Mouse (Mus musculus): ENCODE results near the gene Gse1. TPM values are rescaled to one million over a fixed set of nuclear protein-coding genes. Genes with fewer than 3 reads are reported as not detected.

Gene Gse1
- polyA plus RNA-seq, 1 experiment = 17.1 TPM

DNA sequence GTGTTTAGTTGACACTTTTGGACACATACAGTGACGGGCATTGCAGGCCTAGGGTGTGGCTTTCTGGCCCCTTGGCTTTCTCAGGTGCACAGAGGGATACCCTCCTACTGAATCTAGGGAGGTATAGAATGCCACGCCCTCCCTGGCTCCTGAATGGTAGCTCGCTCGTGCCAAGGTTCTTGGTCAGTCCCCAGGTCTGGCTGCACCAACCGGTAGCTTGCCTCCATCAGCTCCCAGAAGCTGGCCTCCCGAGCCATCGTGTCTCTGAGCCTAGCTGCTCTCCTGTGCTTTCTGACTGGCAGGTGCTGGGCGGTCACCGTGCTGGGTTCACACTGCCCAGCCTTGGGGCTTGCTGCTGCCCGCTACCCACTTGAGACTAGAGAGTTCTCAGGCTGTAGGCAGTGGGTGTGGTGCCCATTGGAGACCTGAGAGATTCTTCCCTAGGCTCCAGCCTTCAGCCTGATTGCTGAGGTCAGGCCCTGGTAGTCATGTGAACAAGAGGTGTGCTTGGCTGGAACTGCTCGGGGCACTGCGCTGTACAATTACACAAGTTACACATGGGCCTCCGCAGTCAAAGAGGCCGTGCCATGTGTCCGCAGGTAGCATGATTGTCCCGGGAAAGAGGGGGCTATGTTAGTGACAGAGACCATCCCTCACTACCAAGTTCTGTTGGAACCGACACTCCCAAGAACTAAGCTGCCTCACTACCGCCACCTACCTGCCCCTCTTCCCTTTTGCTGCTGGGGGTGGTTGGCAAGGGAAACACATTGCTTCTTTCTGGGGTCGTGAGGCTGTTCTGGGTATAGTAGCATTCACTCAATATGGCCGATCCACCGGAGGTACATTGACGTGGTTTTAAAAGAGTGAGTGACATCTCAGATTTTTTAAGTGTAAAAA lies 333.5 kb downstream of the Gse1 start:
- Histone ChIP-seq H3K27me3 (ENCODE audit: control insufficient read depth) (no peaks in the 10 kb centered on the region), H3K4me3 (replicated peaks) (no peak overlapping the region), H3K4me1 (ENCODE audit: control insufficient read depth) (peaks cover 60% of the 10 kb centered on the region), H3K9me3 (ENCODE audit: control insufficient read depth, low read length) (no peaks in the 10 kb centered on the region), H3K36me3 (ENCODE audit: control insufficient read depth) (peaks cover 100% of the 10 kb centered on the region)
- TF ChIP-seq TAL1 (IDR thresholded peaks at IDR 0.05; ENCODE audit: low read length) = no peak
- TF ChIP-seq GATA1 (IDR thresholded peaks at IDR 0.05; ENCODE audit: low read length) = no peak

- Histone ChIP-seq H3K4me1 (ENCODE audit: control insufficient read depth) (peaks cover 50% of the 10 kb centered on the region), H3K4me3 (replicated peaks) (no peak overlapping the region), H3K36me3 (ENCODE audit: control insufficient read depth) (peaks cover 100% of the 10 kb centered on the region), H3K27me3 (ENCODE audit: control insufficient read depth) (no peaks in the 10 kb centered on the region), H3K9me3 (ENCODE audit: control insufficient read depth, low read length) (peaks cover 5% of the 10 kb centered on the region; the same call in 1 of the 2 replicates)
- TF ChIP-seq GATA1 (IDR thresholded peaks at IDR 0.05; ENCODE audit: low read length) = no peak
- no peak for TF ChIP-seq TAL1 (IDR thresholded peaks at IDR 0.05; ENCODE audit: low read length)
Measured at GRCm38 (mm10) chr8:120562680-120563347, 334.6 kb downstream of the Gse1 start.

DNA sequence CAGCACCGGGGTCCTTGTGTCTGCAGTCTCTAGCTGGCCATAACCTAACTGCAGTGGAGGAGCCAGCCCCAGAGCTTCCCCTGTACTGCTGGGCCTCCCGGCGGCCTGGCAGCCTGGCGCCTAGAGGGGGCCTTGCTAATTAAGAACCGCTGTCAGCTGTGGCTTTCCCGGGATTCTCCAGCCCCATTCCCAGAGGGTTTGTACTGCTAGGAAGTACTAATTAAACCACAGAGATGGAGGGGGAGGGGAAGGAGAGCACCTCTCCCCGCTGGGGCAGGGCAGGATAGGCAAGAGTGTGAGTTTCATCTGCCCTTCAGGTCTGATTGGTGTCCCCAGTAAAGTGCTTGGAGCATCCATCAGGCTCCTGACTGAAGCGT lies 335.1 kb downstream of the Gse1 start:
- Histone ChIP-seq H3K4me3 (replicated peaks) (no peak overlapping the region), H3K27me3 (ENCODE audit: control insufficient read depth) (no peaks in the 10 kb centered on the region), H3K4me1 (ENCODE audit: control insufficient read depth) (peaks cover 49% of the 10 kb centered on the region), H3K36me3 (ENCODE audit: control insufficient read depth) (peaks cover 100% of the 10 kb centered on the region), H3K9me3 (ENCODE audit: control insufficient read depth, low read length) (peaks cover 9% of the 10 kb centered on the region; the same call in 1 of the 2 replicates)
- TF ChIP-seq TAL1 (IDR thresholded peaks at IDR 0.05; ENCODE audit: low read length) = no peak
- no peak for TF ChIP-seq GATA1 (IDR thresholded peaks at IDR 0.05; ENCODE audit: low read length)

GRCm38 (mm10) chr8:120563851-120564837 lies 335.9 kb downstream of the Gse1 start:
- no peaks in the 10 kb centered on the region for H3K27me3 ChIP-seq (ENCODE audit: control insufficient read depth)
- peaks cover 100% of the 10 kb centered on the region for H3K36me3 ChIP-seq (ENCODE audit: control insufficient read depth)
- no peak overlapping the region for H3K4me3 ChIP-seq (replicated peaks)
- TF ChIP-seq TAL1 (IDR thresholded peaks at IDR 0.05; ENCODE audit: low read length) (no peak), GATA1 (IDR thresholded peaks at IDR 0.05; ENCODE audit: low read length) (no peak)
- peaks cover 10% of the 10 kb centered on the region; the same call in 1 of the 2 replicates for H3K9me3 ChIP-seq (ENCODE audit: control insufficient read depth, low read length)
- H3K4me1 ChIP-seq (ENCODE audit: control insufficient read depth) = peaks cover 46% of the 10 kb centered on the region

GRCm38 (mm10) chr8:120565151-120565711 lies 337.0 kb downstream of the Gse1 start:
- peaks cover 45% of the 10 kb centered on the region for H3K4me1 ChIP-seq (ENCODE audit: control insufficient read depth)
- H3K36me3 ChIP-seq (ENCODE audit: control insufficient read depth) = peaks cover 100% of the 10 kb centered on the region
- H3K27me3 ChIP-seq (ENCODE audit: control insufficient read depth) = no peaks in the 10 kb centered on the region
- TF ChIP-seq TAL1 (IDR thresholded peaks at IDR 0.05; ENCODE audit: low read length) (no peak), GATA1 (IDR thresholded peaks at IDR 0.05; ENCODE audit: low read length) (no peak)
- no peak overlapping the region for H3K4me3 ChIP-seq (replicated peaks)
- peaks cover 10% of the 10 kb centered on the region; the same call in 1 of the 2 replicates for H3K9me3 ChIP-seq (ENCODE audit: control insufficient read depth, low read length)

GRCm38 (mm10) chr8:120566681-120567080 lies 338.4 kb downstream of the Gse1 start:
- Histone ChIP-seq H3K9me3 (ENCODE audit: control insufficient read depth, low read length) (peaks cover 10% of the 10 kb centered on the region; the same call in 1 of the 2 replicates), H3K36me3 (ENCODE audit: control insufficient read depth) (peaks cover 100% of the 10 kb centered on the region), H3K4me3 (replicated peaks) (no peak overlapping the region), H3K27me3 (ENCODE audit: control insufficient read depth) (no peaks in the 10 kb centered on the region), H3K4me1 (ENCODE audit: control insufficient read depth) (peaks cover 30% of the 10 kb centered on the region)
- no peak for TF ChIP-seq TAL1 (IDR thresholded peaks at IDR 0.05; ENCODE audit: low read length)
- TF ChIP-seq GATA1 (IDR thresholded peaks at IDR 0.05; ENCODE audit: low read length) = no peak

DNA sequence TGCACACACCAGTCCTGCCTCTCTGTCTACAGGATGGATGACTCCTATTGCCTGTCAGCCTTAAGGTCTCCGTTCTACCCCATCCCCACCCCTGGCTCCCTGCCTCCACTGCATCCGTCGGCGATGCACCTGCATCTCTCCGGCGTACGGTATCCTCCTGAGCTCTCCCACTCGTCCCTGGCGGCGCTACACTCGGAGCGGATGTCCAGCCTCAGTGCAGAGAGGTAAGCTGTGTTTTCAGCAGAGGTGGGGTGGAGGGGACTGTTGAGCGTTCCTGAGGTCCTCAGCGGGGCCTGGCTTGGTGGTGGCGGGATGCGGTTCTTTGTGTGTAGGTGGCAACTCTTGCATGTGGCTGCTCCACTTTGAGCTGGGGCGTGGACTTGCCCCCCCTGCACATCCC lies 339.5 kb downstream of the Gse1 start:
- Histone ChIP-seq H3K4me3 (replicated peaks) (no peak overlapping the region), H3K36me3 (ENCODE audit: control insufficient read depth) (peaks cover 100% of the 10 kb centered on the region), H3K27me3 (ENCODE audit: control insufficient read depth) (no peaks in the 10 kb centered on the region), H3K4me1 (ENCODE audit: control insufficient read depth) (peaks cover 22% of the 10 kb centered on the region), H3K9me3 (ENCODE audit: control insufficient read depth, low read length) (peaks cover 10% of the 10 kb centered on the region; the same call in 1 of the 2 replicates)
- no peak for TF ChIP-seq GATA1 (IDR thresholded peaks at IDR 0.05; ENCODE audit: low read length)
- no peak for TF ChIP-seq TAL1 (IDR thresholded peaks at IDR 0.05; ENCODE audit: low read length)

- Histone ChIP-seq H3K36me3 (ENCODE audit: control insufficient read depth) (peaks cover 100% of the 10 kb centered on the region), H3K4me1 (ENCODE audit: control insufficient read depth) (peaks cover 17% of the 10 kb centered on the region), H3K4me3 (replicated peaks) (no peak overlapping the region), H3K9me3 (ENCODE audit: control insufficient read depth, low read length) (peaks cover 10% of the 10 kb centered on the region; the same call in 1 of the 2 replicates), H3K27me3 (ENCODE audit: control insufficient read depth) (no peaks in the 10 kb centered on the region)
- no peak for TF ChIP-seq GATA1 (IDR thresholded peaks at IDR 0.05; ENCODE audit: low read length)
- no peak for TF ChIP-seq TAL1 (IDR thresholded peaks at IDR 0.05; ENCODE audit: low read length)
Measured at GRCm38 (mm10) chr8:120568164-120568798, 340.0 kb downstream of the Gse1 start.
